Mouse (Mus musculus) monocyte, adult 2 months (primary cell): ENCODE data around the gene Serinc5.

Experiments
- DNase-seq, 2 experiments: peaks; one replicate each; pipeline ENCODE4 v3.0.0; 2022; ENCODE audit warnings: low spot score in 2 of 2, low read depth in 1 of 2

Serinc5 gene

DNA sequence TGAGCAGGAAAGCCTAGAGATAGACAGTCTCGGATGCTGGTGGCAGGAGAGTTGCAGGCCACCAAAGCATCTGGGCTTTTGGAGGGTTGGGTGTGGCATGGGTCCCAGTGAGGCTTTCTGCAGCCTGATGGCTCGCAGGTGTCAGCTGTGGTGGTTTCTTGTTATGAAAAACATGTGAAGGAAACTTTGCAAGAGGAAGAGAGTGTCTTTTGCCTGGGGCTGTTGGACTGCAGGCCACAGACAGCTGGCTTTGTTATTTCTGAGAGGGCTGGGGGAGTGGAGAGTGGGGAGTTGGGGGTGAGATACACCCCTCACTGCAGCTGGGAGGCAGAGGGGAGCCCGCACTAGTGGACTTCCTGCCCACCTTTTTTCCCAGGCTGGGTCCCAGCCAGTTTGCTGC is 127.9 kb downstream of the Serinc5 start:
- no peak for DNase-seq

DNA sequence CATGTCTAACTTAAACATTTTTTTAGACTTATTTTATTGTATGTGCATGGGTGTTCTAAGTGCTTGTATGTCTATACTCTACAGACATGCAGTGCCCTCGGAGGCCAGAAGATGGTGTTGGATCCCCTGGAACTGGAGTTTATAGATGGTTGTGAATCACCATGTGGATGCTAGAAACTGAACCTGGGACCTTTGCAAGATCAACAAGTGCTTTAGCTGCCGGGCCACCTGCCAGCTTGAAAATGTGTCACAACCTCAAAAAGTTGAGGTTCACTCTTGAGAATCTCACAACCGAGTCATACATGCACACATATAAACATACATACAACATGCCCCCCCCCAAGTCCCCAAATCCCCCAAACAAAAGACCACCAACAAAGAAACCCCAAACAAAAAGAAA is 129.0 kb downstream of the Serinc5 start:
- no peak for DNase-seq

DNA sequence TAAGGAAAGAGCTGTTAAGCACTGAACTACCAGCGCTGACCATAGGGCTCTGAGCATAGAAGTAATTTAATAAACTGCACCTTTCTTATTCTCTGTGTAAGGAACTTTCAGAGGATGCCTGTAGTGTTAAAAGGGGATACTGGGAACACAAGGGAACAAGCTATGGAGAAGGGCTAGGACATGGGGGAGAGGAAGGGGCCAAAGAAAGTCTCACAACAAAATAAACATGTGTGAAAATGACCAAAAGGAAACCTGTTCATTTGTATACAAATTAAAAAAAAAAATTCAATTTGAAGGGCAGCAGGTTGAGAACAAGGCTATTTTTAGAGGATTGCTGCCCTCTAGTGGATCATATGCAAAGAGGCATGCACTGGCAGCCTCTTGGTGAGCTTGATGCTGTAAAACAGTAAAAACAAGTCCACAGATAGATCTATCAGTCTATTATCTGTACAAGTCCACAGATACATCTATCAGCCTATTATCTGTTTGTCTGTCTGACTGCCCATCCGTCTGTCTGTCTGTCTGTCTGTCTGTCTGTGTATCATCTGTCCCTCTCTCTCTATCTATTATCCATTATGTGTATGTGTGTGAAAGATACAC is 129.9 kb downstream of the Serinc5 start:
- DNase-seq, result no peak

DNA sequence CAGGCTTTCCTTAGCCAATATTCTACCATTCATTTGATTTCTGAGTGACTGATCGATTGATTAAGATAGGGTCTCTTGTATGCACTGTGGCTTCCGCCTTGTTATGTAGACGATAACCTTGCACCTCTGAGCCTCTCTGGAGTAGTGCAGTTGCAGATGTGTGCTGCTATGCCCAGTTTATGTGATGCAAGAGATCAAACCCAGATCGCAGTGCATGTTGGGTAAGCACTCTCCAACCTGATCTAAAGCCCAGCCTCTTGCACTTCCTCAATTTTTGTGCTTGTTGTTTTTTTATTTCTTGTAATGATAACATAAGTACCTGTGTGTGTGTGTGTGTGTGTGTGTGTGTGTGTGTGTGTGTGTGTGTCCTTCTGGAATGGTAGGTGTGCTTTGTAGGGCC is 132.0 kb downstream of the Serinc5 start:
- DNase-seq, result no peak

DNA sequence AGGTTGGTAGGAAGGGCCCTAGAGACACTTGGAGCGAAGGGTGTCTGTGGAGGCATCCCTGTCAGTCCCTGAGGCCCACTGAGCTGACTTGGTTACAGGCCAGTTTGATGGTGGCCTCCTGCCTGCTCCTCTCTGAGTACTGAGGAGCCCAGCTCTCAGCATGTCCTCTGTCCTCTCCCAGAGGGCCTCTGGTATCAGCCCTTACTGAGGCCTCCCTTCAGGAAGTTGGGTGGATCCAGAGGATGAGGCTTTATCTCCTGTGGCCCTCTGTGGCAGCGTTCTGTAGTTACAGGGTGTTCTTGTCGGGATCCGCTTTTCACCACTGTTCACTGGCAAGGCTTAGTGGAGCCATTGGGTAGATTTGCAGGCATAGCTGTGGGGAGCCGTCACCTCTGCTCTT is 132.4 kb downstream of the Serinc5 start:
- no peak for DNase-seq

DNA sequence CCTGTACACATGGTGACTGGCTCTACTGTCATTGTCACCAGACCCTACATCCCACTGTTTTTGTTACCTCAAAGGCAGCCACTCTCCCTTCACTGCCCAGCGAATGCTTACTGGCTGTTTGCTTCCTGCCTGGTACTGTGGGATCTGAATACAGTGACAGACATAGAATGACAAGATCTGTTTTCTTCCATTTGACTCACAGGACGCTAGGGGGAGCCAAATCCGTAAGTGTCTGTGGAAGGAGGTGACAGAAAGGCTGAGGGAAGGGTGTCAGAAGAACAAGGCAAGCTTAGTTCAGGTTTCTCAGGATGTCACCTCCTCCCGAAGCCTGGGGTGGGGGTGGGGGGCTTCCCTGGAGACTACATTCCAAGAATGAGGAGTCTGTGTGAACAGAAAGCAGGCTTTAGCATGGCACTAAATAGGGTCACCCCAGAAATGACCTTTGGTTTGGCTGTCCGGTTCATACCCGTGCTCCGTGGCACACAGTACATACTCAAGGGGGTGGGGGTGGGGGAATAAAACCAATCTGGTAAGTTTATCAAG is 140.2 kb downstream of the Serinc5 start:
- no peak for DNase-seq

DNA sequence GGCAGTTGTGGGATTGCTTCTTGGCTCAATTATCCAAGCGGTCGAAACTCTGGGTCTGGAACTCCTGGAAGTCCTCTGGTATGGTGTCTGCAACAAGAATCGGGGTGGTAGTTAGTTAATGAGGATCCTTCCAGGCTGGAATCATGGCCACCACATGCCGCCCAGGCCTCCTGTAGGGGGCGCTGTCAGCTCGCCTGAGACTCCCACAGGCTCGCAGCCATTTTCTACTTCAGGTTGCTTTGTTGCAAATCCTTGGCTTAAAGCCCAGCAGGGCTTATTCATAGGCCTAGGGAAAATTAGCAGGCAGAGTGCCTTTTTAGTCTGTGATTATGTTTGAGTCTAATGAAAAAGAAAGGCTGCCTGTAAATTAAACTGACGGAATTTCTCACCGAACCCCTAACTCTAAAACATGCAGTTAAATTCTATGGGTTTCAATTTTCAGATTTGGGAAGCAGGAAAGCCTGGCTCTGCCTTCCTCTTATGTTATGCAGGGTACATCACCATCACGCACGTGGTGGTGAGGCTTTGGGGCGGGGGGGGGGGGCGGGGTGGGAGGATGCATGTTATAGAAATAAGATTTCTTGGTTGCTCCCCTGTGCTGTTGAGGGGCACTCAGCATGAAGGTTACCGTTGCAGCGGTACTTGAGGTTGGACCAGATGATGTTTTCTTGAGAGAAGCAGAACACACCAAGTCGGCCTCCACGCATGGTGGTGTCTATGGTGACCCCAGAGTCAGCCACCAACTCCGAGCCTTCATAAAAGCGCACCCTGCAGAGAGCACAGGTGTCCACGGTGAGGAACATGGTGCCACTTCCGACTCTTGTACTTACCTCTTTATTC is 141.1 kb downstream of the Serinc5 start:
- peak in 1 of 2 experiments; percentile 14 for DNase-seq

DNA sequence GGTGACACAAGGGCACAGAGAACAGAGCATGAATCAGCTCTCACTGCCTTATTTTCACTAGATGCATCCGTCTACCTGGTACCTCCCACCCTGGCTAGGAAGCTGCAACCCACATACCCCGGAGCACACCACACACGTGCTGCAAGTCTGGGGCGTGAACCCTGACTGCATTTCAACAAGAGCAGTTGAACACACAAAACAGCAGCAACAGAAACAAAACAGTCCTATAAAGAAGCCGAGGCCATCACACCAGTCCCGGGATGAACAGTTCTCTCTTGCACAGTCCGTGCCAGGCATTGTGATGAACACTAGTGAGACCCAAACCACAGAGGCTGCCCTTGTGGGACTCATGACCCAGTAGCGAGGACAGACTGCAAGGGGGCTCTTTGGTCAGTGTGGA is 142.8 kb downstream of the Serinc5 start:
- DNase-seq, result no peak

DNA sequence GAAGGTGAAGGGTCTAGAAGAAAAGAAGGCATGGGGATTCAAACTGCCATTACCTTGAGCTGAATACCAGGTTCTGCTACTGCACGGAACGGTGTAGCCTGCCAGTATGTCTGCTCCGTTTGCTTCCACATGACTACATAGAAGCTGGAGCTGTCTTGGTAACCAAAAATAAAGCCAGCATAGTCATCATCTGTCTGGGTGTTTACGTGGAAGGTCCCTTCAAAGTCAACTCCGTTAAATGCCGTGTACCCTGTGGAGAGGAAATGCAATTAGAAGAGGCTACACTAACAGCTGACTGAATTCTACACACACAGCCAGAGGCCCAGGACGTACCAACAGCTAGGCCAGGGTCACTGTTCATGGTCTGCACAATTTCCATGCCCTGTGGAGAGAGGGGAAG is 144.1 kb downstream of the Serinc5 start:
- DNase-seq, result no peak

DNA sequence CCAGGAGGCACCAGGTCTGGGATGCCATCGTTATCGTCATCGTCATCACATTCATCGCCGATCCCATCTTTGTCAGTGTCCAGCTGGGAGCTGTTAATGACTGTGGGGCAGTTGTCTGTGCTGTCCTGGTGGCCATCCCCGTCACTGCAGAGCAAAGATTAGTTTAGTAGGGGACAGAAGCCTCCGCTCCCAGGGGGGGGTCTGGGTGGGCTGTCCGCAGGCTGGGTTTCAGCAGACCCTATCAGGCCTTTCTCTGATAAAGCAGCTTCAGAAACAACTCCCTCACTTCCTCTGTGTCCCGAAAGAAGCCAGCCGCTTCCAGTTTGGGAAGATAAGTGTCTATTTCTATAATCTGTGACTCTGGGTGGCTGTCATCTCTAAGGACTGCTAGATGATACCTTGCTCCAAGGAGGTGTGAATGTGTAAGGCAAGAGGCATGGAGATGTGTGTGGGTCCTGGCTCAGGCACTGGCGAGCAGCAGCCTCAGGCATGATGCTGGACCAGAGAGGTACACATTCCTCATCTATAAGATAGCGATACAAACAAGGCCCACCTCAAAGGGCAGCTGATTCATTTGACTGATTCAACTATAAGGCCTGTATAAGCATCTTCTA is 147.2 kb downstream of the Serinc5 start:
- DNase-seq, result no peak

DNA sequence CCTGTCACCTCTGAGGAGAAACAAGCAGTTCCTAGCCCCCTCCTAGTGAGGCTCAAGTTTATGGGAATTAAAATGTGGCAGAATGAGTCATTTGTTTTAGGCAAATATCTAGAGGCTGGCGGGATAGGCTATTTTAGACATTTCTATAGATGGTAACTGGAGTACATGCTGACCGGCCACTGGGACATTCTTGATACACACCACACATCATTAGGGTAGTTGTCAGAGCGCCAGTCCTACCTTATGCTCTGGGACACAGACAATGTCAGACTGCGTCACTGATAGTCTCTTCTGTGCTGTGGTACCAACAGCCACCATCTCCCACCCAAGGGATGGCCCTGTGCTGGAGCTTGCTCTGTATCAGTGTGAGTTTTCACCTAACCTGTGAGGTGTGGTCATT is 148.2 kb downstream of the Serinc5 start:
- DNase-seq, result no peak

DNA sequence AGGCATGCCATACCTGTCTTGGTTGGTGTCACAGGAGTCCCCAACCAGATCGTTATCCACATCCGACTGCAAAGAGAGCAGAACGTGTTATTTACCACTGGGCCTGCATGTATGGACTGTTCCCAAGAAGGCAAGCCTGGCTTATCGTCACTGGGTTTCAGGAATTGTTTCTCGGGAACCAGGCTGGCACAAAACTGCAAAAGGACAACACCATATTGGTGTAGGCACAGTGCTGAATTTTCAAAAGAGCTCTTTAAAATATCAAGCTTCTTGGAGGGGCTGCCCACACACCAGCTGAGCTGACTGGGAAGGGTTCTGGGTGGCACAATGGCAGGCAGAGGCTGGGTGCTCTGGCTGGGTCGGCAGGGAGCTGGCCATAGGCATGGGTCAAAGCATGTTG is 149.6 kb downstream of the Serinc5 start:
- DNase-seq, result no peak
